Mouse (Mus musculus) stomach, postnatal 0 days (tissue): Measurements from ENCODE around the gene Esr1.

Experiments
- CTCF ChIP-seq: IDR thresholded peaks from 2 replicates; pipeline ENCODE4 v1.5.1; 2016; ENCODE audit warnings: antibody characterized with exemption, low read depth, mild to moderate bottlenecking, moderate library complexity
- EP300 ChIP-seq: optimal IDR thresholded peaks from 2 replicates; pipeline ENCODE3; 2016; ENCODE audit warnings: antibody characterized with exemption

DNA sequence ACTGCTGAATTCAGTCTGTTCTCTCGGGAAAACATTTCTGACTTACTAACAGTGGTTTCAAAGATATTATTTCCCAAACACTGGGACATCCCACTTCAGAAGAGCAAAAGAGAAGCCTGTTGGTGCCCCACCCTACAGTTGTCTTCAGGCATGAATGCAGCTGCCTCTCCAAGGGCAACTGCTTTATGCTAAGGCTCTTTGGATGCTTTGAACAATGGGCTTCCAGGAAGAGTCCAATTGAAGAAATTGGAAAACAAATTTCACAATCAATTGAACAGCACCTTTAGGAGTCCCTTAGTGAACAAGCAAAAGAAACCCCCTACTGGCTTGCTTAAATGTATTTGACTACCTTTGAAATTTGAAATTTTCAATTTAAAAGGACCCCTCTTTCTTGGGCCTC is 415.8 kb downstream of the Esr1 start:
- TF ChIP-seq CTCF (no peak), EP300 (no peak)
